Mouse (Mus musculus): ENCODE results near the gene Usp17lc. TPM values are rescaled to one million over a fixed set of nuclear protein-coding genes. Genes with fewer than 3 reads are reported as not detected.
"Not testable (repeated sequence)": the region's sequence is repeated elsewhere in the genome, so short reads cannot be mapped to it uniquely, and the experiment has no call there.

Usp17lc gene
- not detected in 2 replicates for polyA plus RNA-seq (2014; fragmentation: Nextera tagmentation; extraction: Ambion mirVana)

GRCm38 (mm10) chr7:103414772-103415171 lies at the start of gene Usp17lc:
TSS of gene Usp17lc (plus strand) at chr7:103415072.
- not testable (repeated sequence) for H3K9me3 ChIP-seq (ENCODE audit: control insufficient read depth, low read length); H3K27me3 ChIP-seq (ENCODE audit: control insufficient read depth, insufficient read depth, low read length); H3K27ac ChIP-seq (replicated peaks in 1 of 2; ENCODE audit: control insufficient read depth in 1 of 2, insufficient read depth in 1 of 2, low read depth in 2 of 2, low read length in 2 of 2); H3K4me2 ChIP-seq (ENCODE audit: low read length); ATAC-seq (ENCODE audit: insufficient number of reproducible peaks, insufficient read depth, low FRiP score, low read depth); H3K9ac ChIP-seq (ENCODE audit: low read length); H3K4me1 ChIP-seq (ENCODE audit: control insufficient read depth in 2 of 2, insufficient read depth in 2 of 2, low read length in 2 of 2); H3K4me3 ChIP-seq (ENCODE audit: control insufficient read depth in 1 of 2, insufficient read depth in 1 of 2, low read depth in 1 of 2, low read length in 2 of 2); H3K36me3 ChIP-seq (ENCODE audit: control insufficient read depth, insufficient read depth, low read length)
- WGBS, result 59% methylated on average over 1 of the region's 1 CpGs

GRCm38 (mm10) chr7:103386077-103386476 lies 28.8 kb upstream of the Usp17lc start, which contains the start of gene Olfr603:
TSS of gene Olfr603 (minus strand) at chr7:103386177.
- no peaks in the 10 kb centered on the region for H3K36me3 ChIP-seq (ENCODE audit: control insufficient read depth, insufficient read depth, low read length)
- no peaks in the 10 kb centered on the region for H3K9me3 ChIP-seq (ENCODE audit: control insufficient read depth, low read length)
- no peak within 1 kb of the TSS for H3K4me2 ChIP-seq (ENCODE audit: low read length)
- H3K9ac ChIP-seq (ENCODE audit: low read length), result no peak within 1 kb of the TSS
- H3K4me3 ChIP-seq (ENCODE audit: control insufficient read depth in 1 of 2, insufficient read depth in 1 of 2, low read depth in 1 of 2, low read length in 2 of 2), result no peak within 1 kb of the TSS
- H3K4me1 ChIP-seq (ENCODE audit: control insufficient read depth in 2 of 2, insufficient read depth in 2 of 2, low read length in 2 of 2), result no peaks in the 10 kb centered on the region
- no peak for ATAC-seq (ENCODE audit: insufficient number of reproducible peaks, insufficient read depth, low FRiP score, low read depth)
- H3K27me3 ChIP-seq (ENCODE audit: control insufficient read depth, insufficient read depth, low read length), result no peaks in the 10 kb centered on the region
- no peak within 1 kb of the TSS for H3K27ac ChIP-seq (replicated peaks in 1 of 2; ENCODE audit: control insufficient read depth in 1 of 2, insufficient read depth in 1 of 2, low read depth in 2 of 2, low read length in 2 of 2)

GRCm38 (mm10) chr7:103397758-103398157 lies 17.1 kb upstream of the Usp17lc start:
- Histone ChIP-seq H3K4me3 (ENCODE audit: control insufficient read depth in 1 of 2, insufficient read depth in 1 of 2, low read depth in 1 of 2, low read length in 2 of 2) (no peak overlapping the region), H3K9me3 (ENCODE audit: control insufficient read depth, low read length) (no peaks in the 10 kb centered on the region), H3K9ac (ENCODE audit: low read length) (no peak overlapping the region), H3K4me1 (ENCODE audit: control insufficient read depth in 2 of 2, insufficient read depth in 2 of 2, low read length in 2 of 2) (no peaks in the 10 kb centered on the region), H3K4me2 (ENCODE audit: low read length) (no peak overlapping the region), H3K36me3 (ENCODE audit: control insufficient read depth, insufficient read depth, low read length) (no peaks in the 10 kb centered on the region), H3K27me3 (ENCODE audit: control insufficient read depth, insufficient read depth, low read length) (no peaks in the 10 kb centered on the region), H3K27ac (replicated peaks in 1 of 2; ENCODE audit: control insufficient read depth in 1 of 2, insufficient read depth in 1 of 2, low read depth in 2 of 2, low read length in 2 of 2) (no peak overlapping the region)
- ATAC-seq (ENCODE audit: insufficient number of reproducible peaks, insufficient read depth, low FRiP score, low read depth), result no peak

DNA sequence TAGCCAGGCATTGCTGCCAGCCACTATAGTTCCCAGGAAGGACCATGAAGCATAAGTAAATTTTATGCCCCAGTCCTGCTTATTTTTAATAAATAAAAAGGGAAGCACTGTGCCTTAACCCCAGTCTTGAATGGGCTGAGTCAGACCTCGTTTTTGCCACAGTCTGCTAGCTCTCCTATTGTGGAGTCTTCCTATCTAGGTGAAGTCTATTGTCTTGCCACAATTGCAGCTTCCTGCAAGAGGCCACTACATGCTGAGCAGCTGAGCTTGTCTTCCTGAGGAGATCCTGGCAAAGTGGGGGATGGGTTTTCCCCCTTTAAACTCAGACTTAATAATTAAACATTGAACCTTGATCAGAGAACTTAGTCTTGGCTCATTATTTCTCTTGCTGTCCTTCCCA lies 15.9 kb upstream of the Usp17lc start:
- ATAC-seq (ENCODE audit: insufficient number of reproducible peaks, insufficient read depth, low FRiP score, low read depth), result no peak
- WGBS, result 8% methylated on average over 1 of the region's 1 CpGs

DNA sequence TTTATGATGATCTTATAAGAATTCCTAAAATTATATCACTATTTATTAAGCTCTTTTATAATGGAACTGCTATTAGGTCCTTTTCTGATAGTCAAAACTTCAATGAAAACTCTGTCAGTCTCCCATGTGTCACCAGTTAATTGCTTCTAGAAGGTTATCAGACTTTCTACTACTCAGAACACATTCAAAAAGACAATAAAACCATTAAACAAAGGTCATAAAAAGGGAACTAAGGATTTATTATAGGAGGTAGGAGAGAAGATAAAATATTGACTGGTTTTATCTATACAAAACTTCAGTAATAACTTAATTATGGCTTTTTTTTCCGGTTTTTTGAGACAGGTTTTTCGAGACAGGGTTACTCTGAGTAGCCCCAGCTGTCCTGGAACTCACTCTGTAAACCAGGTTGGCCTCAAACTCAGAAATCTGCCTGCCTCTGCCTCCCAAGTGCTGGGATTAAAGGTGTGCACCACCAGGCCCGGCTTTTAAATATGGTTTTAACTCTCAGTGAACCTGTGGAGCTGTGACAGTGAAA lies 8.3 kb upstream of the Usp17lc start:
- not testable (repeated sequence) for H3K36me3 ChIP-seq (ENCODE audit: control insufficient read depth, insufficient read depth, low read length); H3K9me3 ChIP-seq (ENCODE audit: control insufficient read depth, low read length); H3K27ac ChIP-seq (replicated peaks in 1 of 2; ENCODE audit: control insufficient read depth in 1 of 2, insufficient read depth in 1 of 2, low read depth in 2 of 2, low read length in 2 of 2); ATAC-seq (ENCODE audit: insufficient number of reproducible peaks, insufficient read depth, low FRiP score, low read depth); H3K9ac ChIP-seq (ENCODE audit: low read length); H3K4me1 ChIP-seq (ENCODE audit: control insufficient read depth in 2 of 2, insufficient read depth in 2 of 2, low read length in 2 of 2); H3K4me2 ChIP-seq (ENCODE audit: low read length); H3K4me3 ChIP-seq (ENCODE audit: control insufficient read depth in 1 of 2, insufficient read depth in 1 of 2, low read depth in 1 of 2, low read length in 2 of 2); H3K27me3 ChIP-seq (ENCODE audit: control insufficient read depth, insufficient read depth, low read length)
- 70% methylated on average over 3 of the region's 3 CpGs for WGBS

More for the DNA sequence above, 15.9 kb upstream of the Usp17lc start:
- Histone ChIP-seq H3K4me3 (ENCODE audit: control insufficient read depth in 1 of 2, insufficient read depth in 1 of 2, low read depth in 1 of 2, low read length in 2 of 2) (no peak overlapping the region), H3K9me3 (ENCODE audit: control insufficient read depth, low read length) (no peaks in the 10 kb centered on the region), H3K27me3 (ENCODE audit: control insufficient read depth, insufficient read depth, low read length) (no peaks in the 10 kb centered on the region), H3K9ac (ENCODE audit: low read length) (no peak overlapping the region), H3K27ac (replicated peaks in 1 of 2; ENCODE audit: control insufficient read depth in 1 of 2, insufficient read depth in 1 of 2, low read depth in 2 of 2, low read length in 2 of 2) (no peak overlapping the region), H3K4me2 (ENCODE audit: low read length) (no peak overlapping the region), H3K4me1 (ENCODE audit: control insufficient read depth in 2 of 2, insufficient read depth in 2 of 2, low read length in 2 of 2) (no peaks in the 10 kb centered on the region), H3K36me3 (ENCODE audit: control insufficient read depth, insufficient read depth, low read length) (no peaks in the 10 kb centered on the region)

- Histone ChIP-seq H3K4me1 (ENCODE audit: control insufficient read depth in 2 of 2, insufficient read depth in 2 of 2, low read length in 2 of 2) (no peaks in the 10 kb centered on the region), H3K36me3 (ENCODE audit: control insufficient read depth, insufficient read depth, low read length) (no peaks in the 10 kb centered on the region), H3K9ac (ENCODE audit: low read length) (no peak within 1 kb of the TSS), H3K4me3 (ENCODE audit: control insufficient read depth in 1 of 2, insufficient read depth in 1 of 2, low read depth in 1 of 2, low read length in 2 of 2) (no peak within 1 kb of the TSS), H3K27me3 (ENCODE audit: control insufficient read depth, insufficient read depth, low read length) (no peaks in the 10 kb centered on the region), H3K27ac (replicated peaks in 1 of 2; ENCODE audit: control insufficient read depth in 1 of 2, insufficient read depth in 1 of 2, low read depth in 2 of 2, low read length in 2 of 2) (no peak within 1 kb of the TSS), H3K4me2 (ENCODE audit: low read length) (no peak within 1 kb of the TSS), H3K9me3 (ENCODE audit: control insufficient read depth, low read length) (no peaks in the 10 kb centered on the region)
- 81% methylated on average over 1 of the region's 1 CpGs for WGBS
- ATAC-seq (ENCODE audit: insufficient number of reproducible peaks, insufficient read depth, low FRiP score, low read depth), result no peak
These were observed 30.5 kb downstream of the Usp17lc start, which contains the start of gene Olfr605 for GRCm38 (mm10) chr7:103445339-103445738. TSS of gene Olfr605 (minus strand) at chr7:103445439.

DNA sequence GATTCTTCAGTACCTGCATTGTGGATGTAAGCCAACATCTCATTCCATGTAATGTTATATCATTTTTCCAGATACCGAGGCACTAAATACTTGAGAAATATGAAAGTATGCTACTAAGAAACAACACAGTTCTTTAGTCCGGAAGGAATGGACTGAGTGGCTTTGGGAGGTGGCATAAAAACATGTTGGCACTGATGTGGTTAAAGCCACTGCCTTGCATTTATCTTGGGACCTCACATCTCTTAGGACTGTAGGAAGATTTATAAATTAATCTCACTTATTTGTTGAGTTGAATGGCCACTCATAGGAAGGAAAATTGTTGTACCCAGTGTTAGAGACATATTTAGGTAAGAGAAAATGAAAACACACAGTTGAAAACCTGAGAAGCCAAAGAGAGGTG lies 33.9 kb downstream of the Usp17lc start, which contains the start of gene Olfr606:
Olfr606 (plus strand) TSS at position 301 of the 400 bp plus-strand sequence.
- H3K9ac ChIP-seq (ENCODE audit: low read length), result no peak within 1 kb of the TSS
- no peak within 1 kb of the TSS for H3K4me3 ChIP-seq (ENCODE audit: control insufficient read depth in 1 of 2, insufficient read depth in 1 of 2, low read depth in 1 of 2, low read length in 2 of 2)
- H3K36me3 ChIP-seq (ENCODE audit: control insufficient read depth, insufficient read depth, low read length), result no peaks in the 10 kb centered on the region
- H3K4me2 ChIP-seq (ENCODE audit: low read length), result no peak within 1 kb of the TSS
- no peaks in the 10 kb centered on the region for H3K9me3 ChIP-seq (ENCODE audit: control insufficient read depth, low read length)
- WGBS, result 76% methylated on average over 2 of the region's 2 CpGs
- no peaks in the 10 kb centered on the region for H3K4me1 ChIP-seq (ENCODE audit: control insufficient read depth in 2 of 2, insufficient read depth in 2 of 2, low read length in 2 of 2)
- H3K27me3 ChIP-seq (ENCODE audit: control insufficient read depth, insufficient read depth, low read length), result no peaks in the 10 kb centered on the region
- H3K27ac ChIP-seq (replicated peaks in 1 of 2; ENCODE audit: control insufficient read depth in 1 of 2, insufficient read depth in 1 of 2, low read depth in 2 of 2, low read length in 2 of 2), result no peak within 1 kb of the TSS
- ATAC-seq (ENCODE audit: insufficient number of reproducible peaks, insufficient read depth, low FRiP score, low read depth), result no peak

- Histone ChIP-seq H3K27me3 (ENCODE audit: control insufficient read depth, insufficient read depth, low read length) (no peaks in the 10 kb centered on the region), H3K4me1 (ENCODE audit: control insufficient read depth in 2 of 2, insufficient read depth in 2 of 2, low read length in 2 of 2) (peaks cover 0 to 2% of the 10 kb centered on the region in 2 experiments; a peak in 1 of 4 replicates), H3K9ac (ENCODE audit: low read length) (no peak overlapping the region), H3K4me3 (ENCODE audit: control insufficient read depth in 1 of 2, insufficient read depth in 1 of 2, low read depth in 1 of 2, low read length in 2 of 2) (no peak overlapping the region), H3K36me3 (ENCODE audit: control insufficient read depth, insufficient read depth, low read length) (no peaks in the 10 kb centered on the region), H3K4me2 (ENCODE audit: low read length) (peak overlapping the region; percentile 34), H3K9me3 (ENCODE audit: control insufficient read depth, low read length) (no peaks in the 10 kb centered on the region), H3K27ac (replicated peaks in 1 of 2; ENCODE audit: control insufficient read depth in 1 of 2, insufficient read depth in 1 of 2, low read depth in 2 of 2, low read length in 2 of 2) (peak overlapping the region; percentile 42 to 57; a peak in 3 of 4 replicates)
- 44% methylated on average over 5 of the region's 5 CpGs for WGBS
- ATAC-seq (ENCODE audit: insufficient number of reproducible peaks, insufficient read depth, low FRiP score, low read depth), result peak; percentile 89
These were observed 45.7 kb downstream of the Usp17lc start for GRCm38 (mm10) chr7:103460590-103460989.
